Mouse (Mus musculus) MEL (cell line): Measurements from ENCODE around the gene Impdh1. TPM values are rescaled to one million over a fixed set of nuclear protein-coding genes. Genes with fewer than 3 reads are reported as not detected.
A peak's percentile ranks its signal among the peaks of the same experiment; 100 is the strongest.

Experiments
- DNase-seq: peaks from one replicate; pipeline ENCODE4 v3.0.0; 2011; ENCODE audit warnings: low read depth, low spot score
- H3K27ac ChIP-seq: 2 replicates; pipeline ENCODE4 v1.5.1; 2012; ENCODE audit warnings: low read depth, mild to moderate bottlenecking, control low read depth, low read length, moderate library complexity; ENCODE audit not compliant: control insufficient read depth
- H3K27me3 ChIP-seq, 2 experiments: fragments of 150-350 bp in 1 of 2; sonication (generic) in 1 of 2; 2 replicates each; pipeline ENCODE4 v1.6.1; 2012; ENCODE audit warnings: low read length in 2 of 2, mild to moderate bottlenecking in 2 of 2, improper control_type of control experiment in 1 of 2, moderate library complexity in 1 of 2; ENCODE audit not compliant: insufficient read depth in 2 of 2, control insufficient read depth in 1 of 2
- H3K36me3 ChIP-seq, 2 experiments: 2 replicates each; pipeline ENCODE4 v1.6.1; 2012 to 2014; ENCODE audit warnings: low read length in 2 of 2, improper control_type of control experiment in 1 of 2, inconsistent platforms in 1 of 2, mild to moderate bottlenecking in 1 of 2; ENCODE audit not compliant: insufficient read depth in 2 of 2, control insufficient read depth in 1 of 2
- H3K4me1 ChIP-seq, 2 experiments: fragments of 150-350 bp in 1 of 2; sonication (generic) in 1 of 2; 2 replicates each; pipeline ENCODE4 v1.6.1; 2012; ENCODE audit warnings: low read length in 2 of 2, improper control_type of control experiment in 1 of 2, mild to moderate bottlenecking in 1 of 2; ENCODE audit not compliant: insufficient read depth in 2 of 2, control insufficient read depth in 1 of 2
- H3K4me3 ChIP-seq, 2 experiments: fragments of 150-350 bp in 1 of 2; sonication (generic) in 1 of 2; 2 replicates each; pipeline ENCODE4 v1.5.1; 2012; ENCODE audit warnings: low read depth in 2 of 2, low read length in 2 of 2, mild to moderate bottlenecking in 2 of 2, moderate library complexity in 2 of 2, control low read depth in 1 of 2, improper control_type of control experiment in 1 of 2; ENCODE audit not compliant: control insufficient read depth in 1 of 2, insufficient read depth in 1 of 2
- H3K79me2 ChIP-seq: 2 replicates; pipeline ENCODE4 v1.6.1; 2012; ENCODE audit warnings: mild to moderate bottlenecking, low read length, moderate library complexity; ENCODE audit not compliant: control insufficient read depth, poor library complexity, insufficient read depth
- H3K9ac ChIP-seq: 2 replicates; pipeline ENCODE4 v1.6.1; 2012; ENCODE audit warnings: low read depth, mild to moderate bottlenecking, control low read depth, low read length, moderate library complexity; ENCODE audit not compliant: control insufficient read depth, poor library complexity, severe bottlenecking
- H3K9me3 ChIP-seq: fragments of 150-350 bp; sonication (generic); replicated peaks from 2 replicates; pipeline ENCODE4 v1.6.1; 2012; ENCODE audit warnings: mild to moderate bottlenecking, low read length, improper control_type of control experiment, moderate library complexity; ENCODE audit not compliant: insufficient read depth
- CHD2 ChIP-seq: IDR thresholded peaks from 2 replicates; pipeline ENCODE4 v1.6.1; 2011; ENCODE audit warnings: low read length, improper control_type of control experiment
- CTCF ChIP-seq, 3 experiments: IDR thresholded peaks in 2 of 3; conservative IDR thresholded peaks in 1 of 3; 2 replicates each; pipeline ENCODE4 v1.5.1; 2011 to 2012; ENCODE audit warnings: low read length in 3 of 3, low read depth in 2 of 3, mild to moderate bottlenecking in 2 of 3, improper control_type of control experiment in 1 of 3, inconsistent platforms in 1 of 3, mixed read lengths in 1 of 3, moderate library complexity in 1 of 3; ENCODE audit not compliant: control insufficient read depth in 1 of 3, insufficient read depth in 1 of 3, poor library complexity in 1 of 3, severe bottlenecking in 1 of 3
- E2F4 ChIP-seq: IDR thresholded peaks from 2 replicates; pipeline ENCODE4 v1.6.1; 2011; ENCODE audit warnings: low read depth, low read length, improper control_type of control experiment, borderline replicate concordance
- ETS1 ChIP-seq: IDR thresholded peaks from 2 replicates; pipeline ENCODE4 v1.6.1; 2012; ENCODE audit warnings: low read depth, mild to moderate bottlenecking, inconsistent platforms, low read length, improper control_type of control experiment, moderate library complexity
- GABPA ChIP-seq: IDR thresholded peaks from 2 replicates; pipeline ENCODE4 v1.6.1; 2012; ENCODE audit warnings: low read depth, mild to moderate bottlenecking, inconsistent platforms, low read length, improper control_type of control experiment, moderate library complexity
- HCFC1 ChIP-seq: IDR thresholded peaks from 2 replicates; pipeline ENCODE4 v1.6.1; 2012; ENCODE audit warnings: low read depth, mild to moderate bottlenecking, inconsistent platforms, low read length, improper control_type of control experiment, moderate library complexity
- MAX ChIP-seq: IDR thresholded peaks from 2 replicates; pipeline ENCODE4 v1.6.1; 2011; ENCODE audit warnings: low read length, improper control_type of control experiment
- MEF2A ChIP-seq: IDR thresholded peaks from 2 replicates; pipeline ENCODE4 v1.6.1; 2014; ENCODE audit warnings: low read depth, mild to moderate bottlenecking, inconsistent platforms, low read length, improper control_type of control experiment; ENCODE audit not compliant: poor library complexity, insufficient replicate concordance, severe bottlenecking; ENCODE audit errors: extremely low read depth
- MXI1 ChIP-seq: IDR thresholded peaks from 2 replicates; pipeline ENCODE4 v1.6.1; 2011; ENCODE audit warnings: mild to moderate bottlenecking, low read depth, low read length, improper control_type of control experiment
- MYB ChIP-seq: IDR thresholded peaks from 2 replicates; pipeline ENCODE4 v1.6.1; 2011; ENCODE audit warnings: mild to moderate bottlenecking, low read depth, low read length, improper control_type of control experiment
- MYC ChIP-seq: IDR thresholded peaks from 2 replicates; pipeline ENCODE4 v1.6.1; 2011; ENCODE audit warnings: low read depth, mild to moderate bottlenecking, low read length, improper control_type of control experiment, moderate library complexity
- NELFE ChIP-seq: IDR thresholded peaks from 2 replicates; pipeline ENCODE4 v1.6.1; 2011; ENCODE audit warnings: low read depth, low read length, improper control_type of control experiment
- POLR2A ChIP-seq, 2 experiments: IDR thresholded peaks; 2 replicates each; pipeline ENCODE4 v1.6.1; 2011 to 2012; ENCODE audit warnings: low read length in 2 of 2, mild to moderate bottlenecking in 2 of 2, control low read depth in 1 of 2, improper control_type of control experiment in 1 of 2, low read depth in 1 of 2, moderate library complexity in 1 of 2; ENCODE audit not compliant: control insufficient read depth in 1 of 2, insufficient read depth in 1 of 2, poor library complexity in 1 of 2
- POLR2AphosphoS2 ChIP-seq: IDR thresholded peaks from 2 replicates; pipeline ENCODE4 v1.6.1; 2011; ENCODE audit warnings: low read length, improper control_type of control experiment
- RAD21 ChIP-seq: IDR thresholded peaks from 2 replicates; pipeline ENCODE4 v1.6.1; 2011; ENCODE audit warnings: mild to moderate bottlenecking, low read depth, low read length, improper control_type of control experiment
- SMC3 ChIP-seq: IDR thresholded peaks from 2 replicates; pipeline ENCODE4 v1.6.1; 2011; ENCODE audit warnings: low read depth, low read length, improper control_type of control experiment
- TAL1 ChIP-seq: IDR thresholded peaks from 2 replicates; pipeline ENCODE4 v1.6.1; 2012; ENCODE audit warnings: mild to moderate bottlenecking, inconsistent platforms, low read length, moderate library complexity, mixed read lengths
- TBP ChIP-seq: IDR thresholded peaks from 2 replicates; pipeline ENCODE4 v1.8.0; 2011; ENCODE audit warnings: low read depth, low read length, improper control_type of control experiment
- TCF12 ChIP-seq: IDR thresholded peaks from 2 replicates; pipeline ENCODE4 v1.6.1; 2014; ENCODE audit warnings: low read depth, mild to moderate bottlenecking, inconsistent platforms, low read length, improper control_type of control experiment, moderate library complexity
- USF1 ChIP-seq: IDR thresholded peaks from 2 replicates; pipeline ENCODE4 v1.6.1; 2014; ENCODE audit warnings: low read depth, mild to moderate bottlenecking, inconsistent platforms, low read length, improper control_type of control experiment, moderate library complexity
- ZC3H11A ChIP-seq: IDR thresholded peaks from 2 replicates; pipeline ENCODE4 v1.6.1; 2012; ENCODE audit warnings: low read depth, mild to moderate bottlenecking, inconsistent platforms, low read length, improper control_type of control experiment
- ZMIZ1 ChIP-seq: IDR thresholded peaks from 2 replicates; pipeline ENCODE4 v1.6.1; 2012; ENCODE audit warnings: low read depth, mild to moderate bottlenecking, inconsistent platforms, low read length, improper control_type of control experiment, moderate library complexity
- ZNF384 ChIP-seq: IDR thresholded peaks from 2 replicates; pipeline ENCODE4 v1.6.1; 2012; ENCODE audit warnings: low read depth, mild to moderate bottlenecking, inconsistent platforms, low read length, improper control_type of control experiment
- polyA plus RNA-seq, 2 experiments: library from polyadenylated mRNA; stranded (reverse) in 1 of 2; unstranded in 1 of 2; fragments of >175 nt in 1 of 2; fragments of >200 nt in 1 of 2; gene quantifications; 2 replicates each; pipeline versions ENCODE4 v1.2.1 to v1.2.4; 2012; ENCODE audit warnings: low replicate concordance in 2 of 2, low read depth in 1 of 2; ENCODE audit not compliant: insufficient read length in 2 of 2, insufficient read depth in 1 of 2, missing spikeins in 1 of 2
- total RNA-seq: library from RNA; depleted of rRNA; stranded (reverse); fragments of 300-350 nt; gene quantifications from 2 replicates; pipeline ENCODE4 v1.2.3, GENCODE M21; 2012

The Impdh1 gene
- total and polyA plus RNA-seq, 3 experiments = 15.3 to 55.1 TPM; not detected in 1

DNA sequence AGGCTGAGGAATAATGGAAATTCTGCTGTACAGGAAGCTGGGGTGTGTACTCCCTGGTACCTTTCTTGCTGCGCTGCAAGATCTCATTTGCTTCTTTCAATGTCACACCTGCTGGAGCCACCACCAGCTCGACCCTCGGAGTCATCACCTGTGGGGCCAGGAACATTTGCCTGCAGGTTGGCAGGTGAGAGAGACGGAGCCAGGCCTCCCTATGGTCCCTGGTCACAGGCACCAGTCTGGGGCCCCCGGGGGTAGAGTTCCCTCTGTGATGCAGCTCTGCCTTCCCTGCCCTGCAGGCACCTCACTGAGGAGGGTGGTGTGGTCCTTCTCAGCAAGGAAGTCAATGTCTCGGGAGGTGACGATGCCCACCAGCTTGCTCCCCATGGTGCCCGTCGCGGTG lies 10.2 kb downstream of the Impdh1 start:
- Histone ChIP-seq H3K4me1 (peaks cover 8 to 19% of the 10 kb centered on the region in 2 experiments), H3K36me3 (peaks cover 3 to 14% of the 10 kb centered on the region in 2 experiments; a peak in 3 of 4 replicates), H3K9me3 (no peaks in the 10 kb centered on the region), H3K27ac (no peak overlapping the region), H3K27me3 (no peaks in the 10 kb centered on the region), H3K9ac (no peak overlapping the region), H3K4me3 (no peak overlapping the region), H3K79me2 (no peaks in the 10 kb centered on the region)
- DNase-seq = no peak
- TF ChIP-seq NELFE = no peak
- no peak for TF ChIP-seq ZC3H11A
- TF ChIP-seq USF1 = no peak
- TF ChIP-seq MAX = no peak
- no peak for TF ChIP-seq POLR2A (IDR thresholded peaks at IDR 0.05; ENCODE audit: control insufficient read depth in 1 of 2, insufficient read depth in 1 of 2, low read depth in 1 of 2, low read length in 2 of 2, poor library complexity in 1 of 2)
- no peak for TF ChIP-seq E2F4
- no peak for TF ChIP-seq ETS1
- TF ChIP-seq MXI1 = no peak
- no peak for TF ChIP-seq MYB
- TF ChIP-seq GABPA = no peak
- no peak for TF ChIP-seq CHD2
- TF ChIP-seq POLR2AphosphoS2 = no peak
- TF ChIP-seq HCFC1 = no peak
- no peak for TF ChIP-seq MYC
- TF ChIP-seq ZNF384 = no peak

DNA sequence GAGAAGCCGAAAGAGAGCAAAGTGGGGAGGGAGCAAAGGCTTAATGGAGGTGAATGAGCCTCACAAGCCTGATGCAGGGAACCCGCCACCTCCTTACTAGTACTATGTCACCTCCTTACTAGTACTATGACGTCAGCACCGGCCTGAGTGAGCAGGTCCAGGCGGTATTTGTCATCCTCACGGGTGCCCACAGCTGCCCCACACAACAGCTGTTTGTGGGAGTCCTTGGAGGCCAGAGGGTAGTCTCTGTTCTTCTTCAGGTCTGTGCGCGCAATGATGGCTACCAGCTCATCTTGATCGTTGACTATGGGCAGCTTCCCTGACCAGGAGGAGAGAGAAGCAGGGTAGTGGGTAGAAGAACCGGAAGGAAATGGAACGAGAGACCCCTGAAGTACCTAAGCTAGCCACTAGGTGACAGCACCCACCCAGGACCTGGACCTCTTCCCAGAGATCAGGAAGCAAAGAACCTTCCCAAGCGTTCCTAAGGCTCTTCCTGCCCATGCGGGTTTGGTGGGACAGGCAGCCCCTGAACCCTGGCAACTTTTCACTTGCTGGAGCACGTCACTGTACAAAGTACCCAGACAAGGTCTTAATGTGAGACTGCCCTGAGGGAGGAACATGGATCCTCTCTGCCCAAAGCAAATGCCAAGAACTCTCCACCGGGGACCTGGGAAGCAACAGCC lies 11.1 kb downstream of the Impdh1 start:
- DNase-seq = peak; percentile 45
- peak; percentile 73 to 97 (median 80) for TF ChIP-seq CTCF (IDR thresholded peaks at IDR 0.05 in 2 of 3, conservative IDR thresholded peaks at IDR 0.05 in 1 of 3; ENCODE audit: control insufficient read depth in 1 of 3, insufficient read depth in 1 of 3, low read depth in 2 of 3, low read length in 3 of 3, poor library complexity in 1 of 3, severe bottlenecking in 1 of 3)
- TF ChIP-seq ZC3H11A = peak; percentile 40; the same call in 1 of the 2 replicates
- TF ChIP-seq ZNF384 = no peak
- TF ChIP-seq CHD2 = no peak
- TF ChIP-seq MEF2A = no peak
- no peak for TF ChIP-seq TBP
- peak; percentile 61 for TF ChIP-seq SMC3
- peak; percentile 64 for TF ChIP-seq RAD21
- no peak for TF ChIP-seq ZMIZ1
- TF ChIP-seq TAL1 = no peak
- TF ChIP-seq POLR2A (IDR thresholded peaks at IDR 0.05; ENCODE audit: control insufficient read depth in 1 of 2, insufficient read depth in 1 of 2, low read depth in 1 of 2, low read length in 2 of 2, poor library complexity in 1 of 2) = 0 out of 4 replicates have a peak, but pooled peaks of 1 of the 2 experiments have one; percentile 3
- TF ChIP-seq TCF12 = no peak
- TF ChIP-seq, all 39 proteins: peak for 5
- H3K4me3 ChIP-seq = no peak overlapping the region
- peaks cover 8 to 12% of the 10 kb centered on the region in 2 experiments for H3K4me1 ChIP-seq
- H3K36me3 ChIP-seq = peaks cover 3 to 12% of the 10 kb centered on the region in 2 experiments; a peak in 3 of 4 replicates
- no peaks in the 10 kb centered on the region for H3K9me3 ChIP-seq
- H3K27ac ChIP-seq = no peak overlapping the region
- no peak overlapping the region for H3K9ac ChIP-seq
- no peaks in the 10 kb centered on the region for H3K27me3 ChIP-seq
- H3K79me2 ChIP-seq = no peaks in the 10 kb centered on the region
